Mouse (Mus musculus) olfactory bulb, adult 2 months (tissue): ENCODE measurements at regions not wholly inside any gene's neighbourhood (a gene's known extent, or its start where the extent isn't known, plus 50 kb on each side); places are given as distances from the start of the nearest gene placed in this dataset.

ENCODE experiments used
- CTCF ChIP-seq: fragments of 200-500 bp; IDR thresholded peaks from 2 replicates; pipeline ENCODE4 v1.5.1; 2012; ENCODE audit warnings: low read depth, mild to moderate bottlenecking, low read length, moderate library complexity; ENCODE audit not compliant: insufficient read depth
- POLR2A ChIP-seq: fragments of 200-500 bp; IDR thresholded peaks from 2 replicates; pipeline ENCODE4 v1.6.1; 2012; ENCODE audit warnings: mild to moderate bottlenecking, low read depth, low read length, moderate library complexity; ENCODE audit not compliant: insufficient read depth

- TF ChIP-seq CTCF, result no peak
- TF ChIP-seq POLR2A, result no peak
These were observed 558.6 kb downstream of the Vrk1 start for GRCm38 (mm10) chr12:106568541-106569085.
